Mouse (Mus musculus): Measurements from ENCODE around the gene Elmo3. TPM values are rescaled to one million over a fixed set of nuclear protein-coding genes. Genes with fewer than 3 reads are reported as not detected.

Gene Elmo3
- total RNA-seq, 2 experiments from 2014 or later: 1.2 to 2.0 TPM

- DNase-seq (ENCODE audit: low spot score in 2 of 2): peak; percentile 87 to 94
Measured at GRCm38 (mm10) chr8:105297511-105298192, 7.7 kb upstream of the Elmo3 start, which contains the start of gene E2f4. Gene E2f4 (plus strand): TSS chr8:105297663.

GRCm38 (mm10) chr8:105298351-105299252, 6.8 kb upstream of the Elmo3 start:
- no peak for DNase-seq (ENCODE audit: low spot score in 2 of 2)

GRCm38 (mm10) chr8:105299962-105300361, 5.4 kb upstream of the Elmo3 start:
- DNase-seq (ENCODE audit: low spot score in 2 of 2): no peak

- no peak for DNase-seq (ENCODE audit: low spot score in 2 of 2)
Measured at GRCm38 (mm10) chr8:105303396-105303795, 2.0 kb upstream of the Elmo3 start.

- no peak for DNase-seq (ENCODE audit: low spot score in 2 of 2)
Measured at GRCm38 (mm10) chr8:105303874-105304273, 1.5 kb upstream of the Elmo3 start.

GRCm38 (mm10) chr8:105304325-105305210, 833 bp upstream of the Elmo3 start:
- no peak for DNase-seq (ENCODE audit: low spot score in 2 of 2)

- no peak for DNase-seq (ENCODE audit: low spot score in 2 of 2)
Measured at GRCm38 (mm10) chr8:105306146-105306691, 818 bp downstream of the Elmo3 start.

- DNase-seq (ENCODE audit: low spot score in 2 of 2): no peak
Measured at GRCm38 (mm10) chr8:105307670-105308069, 2.3 kb downstream of the Elmo3 start.

- no peak for DNase-seq (ENCODE audit: low spot score in 2 of 2)
Measured at GRCm38 (mm10) chr8:105308428-105308827, 3.0 kb downstream of the Elmo3 start.

- DNase-seq (ENCODE audit: low spot score in 2 of 2): no peak
Measured at GRCm38 (mm10) chr8:105309142-105309847, 3.9 kb downstream of the Elmo3 start.

- DNase-seq (ENCODE audit: low spot score in 2 of 2): no peak
Measured at GRCm38 (mm10) chr8:105310118-105310517, 4.7 kb downstream of the Elmo3 start.

GRCm38 (mm10) chr8:105311718-105312117, 6.3 kb downstream of the Elmo3 start:
- DNase-seq (ENCODE audit: low spot score in 2 of 2): no peak

- no peak for DNase-seq (ENCODE audit: low spot score in 2 of 2)
Measured at GRCm38 (mm10) chr8:105312891-105313481, 7.6 kb downstream of the Elmo3 start.

GRCm38 (mm10) chr8:105313622-105314402, 8.4 kb downstream of the Elmo3 start:
- DNase-seq (ENCODE audit: low spot score in 2 of 2): no peak

GRCm38 (mm10) chr8:105315073-105315769, 9.8 kb downstream of the Elmo3 start:
- DNase-seq (ENCODE audit: low spot score in 2 of 2): no peak

GRCm38 (mm10) chr8:105317941-105318340, 12.5 kb downstream of the Elmo3 start:
- DNase-seq (ENCODE audit: low spot score in 2 of 2): no peak

GRCm38 (mm10) chr8:105318662-105319190, 13.3 kb downstream of the Elmo3 start:
- no peak for DNase-seq (ENCODE audit: low spot score in 2 of 2)

- DNase-seq (ENCODE audit: low spot score in 2 of 2): no peak
Measured at GRCm38 (mm10) chr8:105323183-105323582, 17.8 kb downstream of the Elmo3 start.

Data from layer of hippocampus, postnatal 10 days (tissue).